Mouse (Mus musculus) ES-Bruce4 (cell line): ENCODE results near the gene Jup.

Experiments used
- EP300 ChIP-seq: IDR thresholded peaks from 2 replicates; pipeline ENCODE4 v1.6.1; 2011; ENCODE audit warnings: low read depth, low read length; ENCODE audit not compliant: insufficient read depth
- POLR2A ChIP-seq: IDR thresholded peaks from one replicate; pipeline ENCODE4 v1.8.1; 2011; ENCODE audit warnings: low read length; ENCODE audit not compliant: insufficient read depth

GRCm38 (mm10) chr11:100378446-100378845, 19.1 kb downstream of the Jup start:
- TF ChIP-seq POLR2A (no peak), EP300 (no peak)
